Mouse (Mus musculus) embryo, embryonic 11.5 days (tissue): ENCODE measurements around the gene 4632433K11Rik.
"Not testable (repeated sequence)": the region's sequence is repeated elsewhere in the genome, so short reads cannot be mapped to it uniquely, and the experiment has no call there.

Experiments
- DNase-seq: peaks from one replicate; pipeline ENCODE4 v3.0.0-alpha.2; 2012; ENCODE audit warnings: low read depth, low spot score

The 4632433K11Rik gene

DNA sequence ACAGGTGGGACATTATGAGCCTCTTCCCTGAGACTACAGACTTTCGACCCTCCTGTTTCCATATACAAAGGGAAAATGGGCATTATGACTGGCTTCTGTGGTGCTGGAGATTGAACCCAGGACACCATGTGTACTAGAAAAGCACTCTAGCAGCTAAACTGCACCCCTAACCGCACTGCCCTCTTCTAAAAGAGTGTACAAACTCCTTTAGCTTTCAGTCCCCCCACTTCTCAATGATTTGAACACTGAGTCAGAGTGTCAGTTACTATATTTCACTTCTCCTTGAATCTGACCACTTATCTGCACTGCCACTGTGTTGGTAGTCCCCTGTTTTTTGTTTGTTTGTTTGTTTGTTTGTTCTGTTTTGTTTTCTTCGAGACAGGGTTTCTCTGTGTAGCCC is at the start of gene 4632433K11Rik:
Gene 4632433K11Rik, plus strand, starts transcription at position 301 of the 400 bp plus-strand sequence.
- no peak for DNase-seq

DNA sequence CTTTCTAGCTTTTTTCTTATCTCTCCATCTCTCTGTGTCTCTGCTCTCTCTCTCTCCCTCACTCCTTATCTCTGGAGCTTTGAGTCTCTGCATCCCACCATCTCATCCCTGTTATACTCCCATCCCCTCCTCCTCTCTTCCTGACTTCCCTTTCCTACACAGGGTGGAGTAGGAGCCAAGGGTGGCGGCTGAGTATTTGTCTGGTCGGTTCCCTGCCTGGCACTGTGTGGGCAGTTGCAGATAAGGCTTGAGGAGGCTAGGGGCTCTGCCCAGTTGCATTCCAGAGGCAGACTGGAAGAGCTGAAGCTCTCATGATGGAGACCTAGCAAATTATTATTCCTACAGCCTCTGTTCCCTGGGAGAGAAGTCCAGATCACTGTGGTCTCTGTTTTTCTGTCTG is 45.7 kb upstream of the 4632433K11Rik start:
- no peak for DNase-seq

DNA sequence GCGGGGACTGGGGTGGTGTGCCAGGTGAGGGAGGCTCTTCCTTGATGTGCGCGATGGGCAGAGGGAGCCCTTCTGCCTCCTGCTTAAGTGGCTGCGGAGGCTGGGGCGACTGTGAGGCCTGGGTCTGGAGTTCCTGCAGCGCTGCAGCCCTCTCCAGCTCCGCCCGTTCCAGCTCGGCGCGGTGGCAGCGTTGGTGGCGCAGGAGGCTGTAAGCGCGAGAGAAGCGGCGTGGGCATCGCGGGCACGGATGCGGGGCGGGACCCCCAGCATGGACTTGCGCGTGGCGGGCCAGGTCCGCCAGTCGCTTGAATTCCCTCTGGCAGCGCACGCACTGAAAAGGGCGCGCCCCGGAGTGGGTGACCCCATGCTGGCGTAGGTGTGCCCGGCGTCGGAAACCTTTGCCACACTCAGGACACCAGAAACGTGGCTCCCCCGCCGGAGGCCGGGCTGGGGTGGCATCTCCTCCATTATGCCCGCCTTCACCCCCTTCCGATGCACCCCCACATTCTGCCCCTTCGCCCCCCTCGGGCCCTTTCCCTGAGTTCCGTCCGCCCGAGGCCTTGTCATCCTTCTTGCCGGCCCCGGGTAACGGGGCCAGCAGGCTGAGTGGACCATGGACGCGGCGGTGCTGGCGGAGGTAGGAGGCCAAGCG is 40.4 kb upstream of the 4632433K11Rik start:
- DNase-seq = no peak

DNA sequence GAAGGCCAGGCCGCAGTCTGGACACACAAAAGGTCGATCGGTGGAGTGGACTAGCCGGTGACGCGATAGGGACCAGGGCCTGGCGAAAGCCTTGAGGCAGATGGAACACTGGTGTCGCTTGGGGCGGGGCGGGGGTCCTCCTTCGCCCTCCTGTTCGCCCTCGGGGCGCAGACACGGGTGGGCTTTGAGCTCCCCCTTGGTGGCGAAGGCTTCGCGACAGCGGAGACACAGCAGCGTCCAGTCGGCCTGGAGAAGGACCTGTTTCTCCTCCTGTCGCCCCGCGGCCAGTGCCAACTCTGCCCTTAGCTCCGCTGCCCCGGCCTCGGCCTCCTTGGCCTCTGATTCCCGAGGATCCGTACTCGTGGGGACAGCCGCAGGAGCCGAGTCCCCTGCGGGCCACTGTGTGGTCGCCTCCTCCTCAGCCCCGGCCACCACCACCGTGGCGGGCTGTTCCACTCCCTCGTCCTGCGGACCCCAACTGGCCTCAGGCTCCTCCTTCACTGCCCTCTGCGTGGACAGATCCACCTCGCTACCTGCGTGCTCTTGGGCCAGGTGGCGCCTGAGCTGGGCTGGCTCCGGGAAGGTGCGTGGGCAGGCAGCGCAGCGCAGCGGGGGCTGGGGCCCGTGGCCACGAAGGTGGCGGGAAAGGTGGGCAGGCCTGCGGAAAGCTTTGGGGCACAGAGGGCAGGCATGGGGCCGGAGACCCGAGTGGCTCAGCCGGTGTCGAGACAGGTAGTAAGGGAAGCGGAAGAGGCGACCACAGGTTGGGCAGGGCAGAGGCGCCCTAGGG is 39.7 kb upstream of the 4632433K11Rik start:
- DNase-seq = no peak

- DNase-seq = no peak
These were observed 38.5 kb upstream of the 4632433K11Rik start for GRCm38 (mm10) chr7:4995268-4996002.

GRCm38 (mm10) chr7:4996003-4996895 is 37.7 kb upstream of the 4632433K11Rik start, which contains the start of gene Zfp579:
Gene Zfp579, minus strand, starts transcription at chr7:4996158.
- DNase-seq = peak; percentile 79

DNA sequence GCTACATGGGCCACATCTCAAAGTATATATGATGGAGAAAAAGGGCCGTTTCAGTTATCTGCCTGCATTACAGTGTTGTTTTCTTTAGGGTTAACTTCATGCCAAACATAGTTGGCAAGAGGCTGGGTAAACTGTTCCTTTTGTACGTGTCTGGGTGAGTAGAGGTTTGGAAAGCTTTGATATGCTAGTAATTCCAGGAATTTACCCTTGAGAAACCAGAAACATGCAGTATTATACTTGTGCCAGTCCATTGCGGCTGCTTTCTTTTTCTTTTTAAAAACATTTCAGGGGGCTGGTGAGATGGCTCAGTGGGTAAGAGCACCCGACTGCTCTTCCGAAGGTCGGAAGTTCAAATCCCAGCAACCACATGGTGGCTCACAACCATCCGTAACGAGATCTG is 37.0 kb upstream of the 4632433K11Rik start:
- DNase-seq = no peak

DNA sequence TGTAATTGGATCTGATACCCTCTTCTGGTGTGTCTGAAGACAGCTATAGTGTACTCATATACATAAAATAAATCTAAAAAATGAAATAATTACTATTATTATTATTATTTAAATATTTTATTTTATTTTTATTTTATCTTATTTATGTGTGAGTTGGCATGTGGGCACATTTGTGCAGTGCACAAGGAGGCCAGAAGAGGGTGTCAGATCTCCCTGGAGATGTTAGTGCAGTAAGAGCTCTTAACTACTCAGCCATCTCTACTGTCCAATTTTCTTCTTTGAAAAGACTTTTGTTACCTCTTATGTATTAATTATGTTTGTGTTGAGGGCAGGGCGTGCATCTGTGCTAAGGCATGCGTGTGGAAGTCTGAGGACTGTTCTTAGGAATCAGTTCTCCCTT is 34.0 kb upstream of the 4632433K11Rik start:
- DNase-seq = no peak

DNA sequence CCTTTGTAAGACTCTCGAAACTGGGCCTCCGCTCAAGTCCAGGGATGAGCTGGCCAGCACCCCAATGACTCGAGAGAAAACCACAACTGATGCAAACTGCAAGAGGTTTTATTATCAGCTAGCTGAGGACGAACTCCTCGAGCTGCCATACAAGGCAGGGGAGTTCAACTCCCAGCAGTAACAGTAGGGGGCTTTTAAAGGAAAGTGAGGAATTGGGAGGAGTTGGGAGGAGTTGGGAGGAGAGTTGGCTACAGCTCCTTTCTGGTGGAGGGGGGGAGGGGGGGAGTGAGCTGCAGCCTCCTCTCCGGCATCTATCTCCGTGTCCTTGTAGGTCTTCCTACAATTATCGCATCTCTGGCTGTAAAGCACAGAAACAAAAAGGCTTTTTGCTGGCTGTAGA is 31.0 kb upstream of the 4632433K11Rik start:
- DNase-seq = not testable (repeated sequence)

GRCm38 (mm10) chr7:5008229-5008628 is 25.7 kb upstream of the 4632433K11Rik start:
- no peak for DNase-seq

- no peak for DNase-seq
These were observed 21.0 kb upstream of the 4632433K11Rik start for GRCm38 (mm10) chr7:5012681-5013513.

GRCm38 (mm10) chr7:5014251-5015117 is 19.4 kb upstream of the 4632433K11Rik start, which contains the start of the genes Zfp524 and Fiz1:
Gene Zfp524, plus strand, starts transcription at chr7:5014415.
Gene Fiz1, minus strand, starts transcription at chr7:5014697.
- peak; percentile 98 for DNase-seq

DNA sequence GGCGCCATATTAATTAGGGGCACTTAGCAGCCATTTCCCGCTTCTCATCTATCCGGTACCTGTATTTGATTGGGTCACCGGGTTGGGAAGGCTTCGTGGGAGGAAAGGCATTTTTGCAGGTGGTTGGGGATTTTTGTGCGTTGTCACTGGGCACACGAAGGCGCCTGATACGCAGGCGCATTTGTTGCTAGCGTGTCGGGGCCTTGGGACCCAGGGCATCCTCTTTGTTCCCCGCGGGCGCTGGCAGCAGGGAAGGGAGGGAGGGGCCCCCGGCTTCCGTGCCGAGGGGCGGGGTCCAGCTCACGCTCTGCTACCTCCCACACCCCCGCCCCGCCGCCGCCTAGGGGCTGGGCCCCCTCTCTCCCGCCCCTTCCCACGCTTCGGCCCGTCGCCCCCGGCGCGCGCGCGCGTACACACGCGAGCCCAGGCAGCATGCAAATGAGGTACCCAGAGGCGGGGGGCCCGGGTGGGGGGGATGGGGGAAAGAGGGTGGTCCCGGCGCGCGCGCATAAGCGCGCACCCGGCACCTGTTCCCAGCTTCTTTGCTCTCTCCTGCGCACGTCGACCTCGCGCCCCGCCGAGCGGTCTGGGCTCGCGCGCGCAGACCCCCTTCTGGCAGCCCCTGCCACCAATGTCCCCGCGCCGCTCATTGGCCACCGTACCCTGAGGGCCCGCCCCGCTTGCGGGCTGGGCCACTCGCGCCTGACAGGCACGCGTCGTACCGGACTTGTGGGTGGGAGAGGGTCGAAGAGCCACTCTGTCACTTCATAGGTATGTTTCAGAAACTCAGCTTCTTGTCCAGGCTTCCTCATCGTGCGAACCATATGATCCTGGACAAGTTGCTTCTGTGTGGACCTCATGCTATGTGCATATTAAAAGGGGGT is 18.6 kb upstream of the 4632433K11Rik start, which contains the start of gene Gm44973:
Gene Gm44973, plus strand, starts transcription at position 379 of the 884 bp plus-strand sequence.
- peak; percentile 94 for DNase-seq

GRCm38 (mm10) chr7:5016057-5016456 is 17.9 kb upstream of the 4632433K11Rik start:
- DNase-seq = no peak

GRCm38 (mm10) chr7:5016920-5017319 is 17.0 kb upstream of the 4632433K11Rik start:
- DNase-seq = no peak

DNA sequence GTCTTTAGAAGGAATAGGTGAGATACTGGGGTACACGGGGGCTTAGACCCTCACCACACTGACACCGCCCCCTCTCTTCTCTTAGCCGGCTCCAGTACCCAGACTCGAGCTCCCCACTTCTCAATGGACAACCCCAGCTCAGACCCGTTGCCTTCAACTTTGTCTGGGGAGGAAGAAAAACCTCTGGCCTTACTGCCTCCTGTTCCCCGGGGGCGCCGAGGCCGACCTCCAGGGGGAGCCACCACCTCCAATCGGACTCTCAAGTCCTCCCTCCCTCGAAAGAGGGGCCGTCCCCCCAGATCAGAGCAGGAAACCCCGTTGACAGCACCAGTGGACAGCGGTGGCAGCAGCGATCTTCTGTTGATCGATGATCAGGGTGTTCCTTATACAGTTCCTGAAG is 16.6 kb upstream of the 4632433K11Rik start:
- DNase-seq = no peak

GRCm38 (mm10) chr7:5017931-5018330 is 16.0 kb upstream of the 4632433K11Rik start:
- no peak for DNase-seq

DNA sequence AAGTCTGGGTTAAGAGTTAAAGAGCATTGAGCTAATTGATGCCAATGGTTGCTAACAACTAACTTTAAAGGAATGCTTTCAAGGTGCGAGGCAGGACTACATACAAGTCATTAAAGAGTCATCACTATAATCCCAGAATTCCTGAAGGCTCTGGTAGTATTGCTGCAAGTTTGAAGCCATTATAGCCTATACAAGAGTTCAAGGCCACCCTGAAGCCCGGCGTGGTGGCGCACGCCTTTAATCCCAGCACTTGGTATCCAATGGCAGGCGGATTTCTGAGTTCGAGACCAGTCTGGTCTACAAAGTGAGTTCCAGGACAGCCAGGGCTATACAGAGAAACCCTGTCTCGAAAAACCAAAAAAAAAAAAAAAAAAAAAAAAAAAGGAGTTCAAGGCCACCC is 14.3 kb upstream of the 4632433K11Rik start:
- DNase-seq = not testable (repeated sequence)
